Mouse (Mus musculus) heart, postnatal 36 days (tissue): Measurements from ENCODE around the gene 2200002D01Rik. TPM values are rescaled to one million over a fixed set of nuclear protein-coding genes. Genes with fewer than 3 reads are reported as not detected.
A peak's percentile ranks its signal among the peaks of the same experiment; 100 is the strongest.

Experiments used
- DNase-seq, 2 experiments: peaks; one replicate each; pipeline ENCODE4 v3.0.0; 2021 to 2022
- intact Hi-C: fragments of 180-260 bp; cut with DNase I; formaldehyde crosslinking; loops from one replicate; pipeline ENCODE4 v1.15.1; 2025
- total RNA-seq, 2 experiments: library from RNA; stranded (reverse); gene quantifications; 2 replicates each; pipeline ENCODE4 v1.2.3; 2021

The 2200002D01Rik gene
- total RNA-seq: 1 to 10 TPM; 1.9 to 2.0 TPM

- peak; percentile 44 to 61 for DNase-seq
- intact Hi-C loops: loop anchor here (5.0 kb wide), 1 partner anchor 121 kb away; the partner anchor contains the start of gene Ryr1
These were observed at the start of gene 2200002D01Rik for GRCm38 (mm10) chr7:29248261-29248841. Gene 2200002D01Rik (minus strand): TSS chr7:29248466.

- intact Hi-C loops: loop anchor here (1.0 to 10.0 kb wide), 3 partner anchors 50 to 322 kb away; partner anchors contain the start of gene Psmd8
- peak; percentile 67 for DNase-seq
These were observed 48.7 kb upstream of the 2200002D01Rik start for GRCm38 (mm10) chr7:29296998-29297397.

DNA sequence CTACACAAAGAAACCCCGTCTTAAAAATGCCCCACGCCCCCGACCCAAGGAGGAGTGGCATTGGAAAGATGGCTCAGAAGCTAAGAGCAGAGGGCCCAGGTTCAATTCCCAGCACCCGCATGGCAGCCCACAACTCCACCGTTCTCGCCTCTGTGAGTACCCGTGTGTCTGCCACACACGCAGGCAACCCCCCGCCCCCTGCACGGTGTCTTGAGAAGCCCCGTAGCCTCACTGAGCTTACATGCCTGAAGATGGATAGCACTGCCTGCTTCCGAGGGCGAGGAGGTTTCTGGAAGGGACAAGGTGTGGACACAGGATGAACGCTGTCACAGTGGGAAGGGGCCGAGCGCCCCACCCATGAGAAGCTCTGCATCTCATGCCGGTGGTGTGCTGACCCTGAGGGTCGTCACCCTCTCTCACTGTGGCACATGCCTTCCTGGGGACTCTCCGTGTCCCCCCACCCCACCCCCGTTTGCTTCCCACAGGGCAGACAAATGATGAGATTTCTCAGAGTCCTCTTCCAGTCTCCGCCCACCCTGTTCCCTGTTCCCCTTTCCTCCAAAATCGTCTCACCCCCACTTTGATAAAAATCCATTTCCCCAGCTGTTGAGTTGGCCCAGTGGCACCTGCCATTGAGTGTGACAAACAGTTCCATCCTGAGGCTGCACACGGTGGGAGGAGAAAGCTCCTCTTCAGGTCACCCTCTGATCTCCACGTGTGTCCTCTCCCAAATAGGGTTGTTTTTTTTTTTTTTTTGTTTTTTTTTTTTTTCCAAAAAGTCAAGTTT, 47.8 kb upstream of the 2200002D01Rik start:
- no peak for DNase-seq
- intact Hi-C loops: loop anchor here (2.0 to 10.0 kb wide), 2 partner anchors 115 to 321 kb away; partner anchors contain the start of gene Psmd8

GRCm38 (mm10) chr7:29294111-29294761, 46.0 kb upstream of the 2200002D01Rik start:
- no peak for DNase-seq
- intact Hi-C loops: loop anchor here (10.0 kb wide), 1 partner anchor 319 kb away; no protein-coding TSS in a partner anchor

- peak; percentile 49 to 62 for DNase-seq
- intact Hi-C loops: loop anchor here (10.0 kb wide), 1 partner anchor 319 kb away; no protein-coding TSS in a partner anchor
These were observed 45.1 kb upstream of the 2200002D01Rik start for GRCm38 (mm10) chr7:29293131-29294065.

GRCm38 (mm10) chr7:29292458-29293098, 44.3 kb upstream of the 2200002D01Rik start:
- DNase-seq: peak; percentile 62 to 66
- intact Hi-C loops: loop anchor here (10.0 kb wide), 1 partner anchor 318 kb away; no protein-coding TSS in a partner anchor

- peak in 1 of 2 experiments; percentile 26 for DNase-seq
- intact Hi-C loops: loop anchor here (10.0 kb wide), 1 partner anchor 317 kb away; no protein-coding TSS in a partner anchor
These were observed 43.6 kb upstream of the 2200002D01Rik start for GRCm38 (mm10) chr7:29291616-29292457.

GRCm38 (mm10) chr7:29290691-29291485, 42.6 kb upstream of the 2200002D01Rik start:
- intact Hi-C loops: loop anchor here (10.0 kb wide), 1 partner anchor 316 kb away; no protein-coding TSS in a partner anchor
- DNase-seq: no peak

GRCm38 (mm10) chr7:29289856-29290255, 41.6 kb upstream of the 2200002D01Rik start:
- intact Hi-C loops: loop anchor here (10.0 kb wide), 1 partner anchor 315 kb away; no protein-coding TSS in a partner anchor
- DNase-seq: no peak

DNA sequence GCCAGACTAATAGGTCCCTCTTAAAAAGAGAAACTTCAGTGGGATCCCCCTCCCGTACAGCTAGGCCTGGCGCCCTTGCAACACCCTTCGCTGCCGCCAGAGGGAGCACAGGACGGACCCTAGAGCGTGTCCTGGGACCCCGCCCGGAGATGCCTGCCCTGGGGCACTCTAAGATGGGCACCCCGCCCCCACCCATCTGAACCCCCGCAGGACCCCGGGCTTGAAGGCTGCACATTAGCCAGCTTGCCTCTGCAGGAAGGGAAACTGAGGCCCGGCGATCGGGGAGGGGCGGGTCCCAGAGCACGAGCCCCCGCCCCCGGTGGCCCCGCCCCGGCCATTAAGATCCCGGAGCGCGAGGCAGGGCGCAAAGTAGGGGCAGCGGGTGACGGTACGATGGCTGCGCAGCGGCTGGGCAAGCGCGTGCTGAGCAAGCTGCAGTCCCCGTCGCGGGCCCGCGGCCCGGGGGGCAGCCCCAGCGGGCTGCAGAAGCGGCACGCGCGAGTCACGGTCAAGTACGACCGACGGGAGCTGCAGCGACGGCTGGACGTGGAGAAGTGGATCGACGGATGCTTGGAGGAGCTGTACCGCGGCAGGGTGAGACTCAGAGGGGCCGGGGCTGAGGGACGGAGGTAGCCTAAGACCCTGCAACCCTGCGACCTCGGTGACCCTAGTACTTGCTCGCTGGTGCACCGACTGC, 40.8 kb upstream of the 2200002D01Rik start, which contains the start of gene Ppp1r14a:
Ppp1r14a (plus strand) TSS at position 367 of the 697 bp plus-strand sequence.
- DNase-seq: peak; percentile 87
- intact Hi-C loops: no loop called here

GRCm38 (mm10) chr7:29288079-29288478, 39.8 kb upstream of the 2200002D01Rik start:
- intact Hi-C loops: no loop called here
- no peak for DNase-seq

- DNase-seq: no peak
- intact Hi-C loops: no loop called here
These were observed 39.2 kb upstream of the 2200002D01Rik start for GRCm38 (mm10) chr7:29287481-29287880.

DNA sequence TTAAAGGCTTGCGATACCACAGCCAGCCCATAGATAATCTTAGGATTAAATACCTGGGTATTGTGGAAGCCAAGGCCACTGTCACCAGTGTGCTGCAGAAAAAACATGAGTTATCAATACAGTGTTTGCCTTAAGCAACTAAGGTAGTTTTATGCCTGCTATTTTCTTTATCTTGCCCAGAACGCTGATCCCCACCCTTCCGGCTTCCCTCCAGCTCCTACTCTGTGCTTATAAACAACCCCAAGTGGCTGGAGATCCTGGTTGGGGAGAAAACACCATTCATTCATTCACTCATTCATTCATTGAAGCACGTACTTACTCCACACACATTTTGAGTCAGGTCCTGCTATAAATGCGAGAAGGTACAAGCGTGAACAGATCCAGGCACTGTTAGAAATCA, 36.3 kb upstream of the 2200002D01Rik start:
- DNase-seq: no peak
- intact Hi-C loops: no loop called here

DNA sequence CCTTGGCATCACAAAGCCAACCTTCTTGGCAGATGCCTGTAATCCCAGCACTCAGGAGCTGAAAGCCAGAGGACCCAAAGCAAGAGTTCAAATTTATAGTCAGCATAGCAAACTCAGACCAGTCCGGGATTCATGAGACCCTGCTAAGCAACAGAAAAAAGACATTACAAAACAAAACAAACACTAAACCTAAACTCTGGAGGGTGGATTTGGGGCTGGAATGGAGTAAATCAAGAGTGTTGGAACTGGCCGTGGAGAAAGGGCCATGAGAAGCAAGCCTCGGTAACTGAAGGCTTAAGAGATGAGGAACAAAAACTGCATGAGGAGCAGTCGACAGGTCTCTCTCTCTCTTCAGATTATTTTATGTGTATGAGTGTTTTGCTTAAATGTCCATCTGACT, 35.6 kb upstream of the 2200002D01Rik start:
- intact Hi-C loops: no loop called here
- no peak for DNase-seq

- DNase-seq: no peak
- intact Hi-C loops: no loop called here
These were observed 33.8 kb upstream of the 2200002D01Rik start for GRCm38 (mm10) chr7:29282074-29282554.

DNA sequence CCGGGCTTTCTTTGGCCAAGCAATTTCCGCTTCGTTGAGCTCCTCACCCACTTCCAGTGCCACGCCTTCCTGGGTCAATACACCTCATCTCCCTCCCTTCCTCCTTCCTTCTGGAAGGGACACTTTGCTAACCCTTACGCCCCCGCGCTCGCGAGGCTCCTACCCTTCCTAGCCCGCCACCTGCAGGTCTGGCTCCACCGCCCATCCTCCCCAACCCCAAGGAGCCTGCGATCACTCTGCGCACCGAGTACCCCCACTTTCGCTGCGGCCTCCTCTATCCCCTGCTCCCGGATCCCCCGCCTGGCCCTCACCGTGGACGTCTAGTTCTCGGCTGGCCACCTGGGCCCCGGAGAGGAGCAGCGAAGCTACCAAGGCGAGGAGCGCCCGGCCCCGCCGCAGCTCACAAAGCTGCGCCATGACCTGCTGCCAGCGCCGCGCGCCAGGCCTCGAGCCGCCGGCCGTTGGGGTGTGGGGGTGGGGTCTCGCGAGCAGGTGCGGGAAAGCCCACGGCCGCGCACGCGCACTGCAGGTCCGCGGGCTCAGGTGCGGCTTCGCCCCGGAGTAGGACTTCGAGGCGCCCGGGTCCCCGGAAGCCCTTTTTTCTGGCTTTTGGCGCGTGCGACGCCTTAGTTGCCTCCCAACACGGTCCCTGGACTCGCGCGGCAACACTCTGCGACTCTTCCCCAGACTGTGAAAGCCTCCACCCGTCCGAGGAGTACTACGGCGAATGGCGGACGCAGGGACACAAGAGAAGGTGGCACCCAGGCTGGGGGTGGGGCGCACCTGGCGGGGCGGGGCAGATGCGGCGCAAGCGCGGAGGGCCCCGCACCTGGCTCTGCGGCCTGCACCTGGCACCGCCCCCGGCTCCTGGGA, 33.2 kb upstream of the 2200002D01Rik start, which contains the start of gene Spint2:
Spint2 (minus strand) TSS at position 712 of the 873 bp plus-strand sequence.
- DNase-seq: peak; percentile 53 to 55
- intact Hi-C loops: no loop called here
